Mouse (Mus musculus): ENCODE results near the gene Cstb. TPM values are rescaled to one million over a fixed set of nuclear protein-coding genes. Genes with fewer than 3 reads are reported as not detected.

The Cstb gene
- polyA plus RNA-seq, 1 experiment from 2014 or later: 116 TPM

- WGBS: 0% methylated on average over 35 of the region's 35 CpGs
- H3K4me2 ChIP-seq: peak within 1 kb of the TSS; percentile 100
- peaks cover 21% of the 10 kb centered on the region for H3K4me1 ChIP-seq
- H3K27ac ChIP-seq: no peak within 1 kb of the TSS
- no peaks in the 10 kb centered on the region for H3K27me3 ChIP-seq
- peak within 1 kb of the TSS; percentile 73 for H3K9ac ChIP-seq
- no peaks in the 10 kb centered on the region for H3K9me3 ChIP-seq (replicated peaks)
- no peaks in the 10 kb centered on the region for H3K36me3 ChIP-seq (ENCODE audit: poor library complexity, severe bottlenecking)
- peak; percentile 95 for ATAC-seq
- peak within 1 kb of the TSS; percentile 65 for H3K4me3 ChIP-seq
Measured at GRCm38 (mm10) chr10:78464792-78465207, 39.3 kb downstream of the Cstb start, which contains the start of gene Pdxk. TSS of gene Pdxk (minus strand) at chr10:78464975.

- Histone ChIP-seq H3K4me2 (peak overlapping the region; percentile 100; the same call in 1 of the 2 replicates), H3K9ac (no peak overlapping the region), H3K36me3 (ENCODE audit: poor library complexity, severe bottlenecking) (no peaks in the 10 kb centered on the region), H3K27ac (no peak overlapping the region), H3K4me3 (no peak overlapping the region), H3K9me3 (replicated peaks) (no peaks in the 10 kb centered on the region), H3K27me3 (no peaks in the 10 kb centered on the region), H3K4me1 (peaks cover 21% of the 10 kb centered on the region)
- ATAC-seq: no peak
- 74% methylated on average over 3 of the region's 3 CpGs for WGBS
Measured at GRCm38 (mm10) chr10:78465472-78465871, 40.0 kb downstream of the Cstb start.

DNA sequence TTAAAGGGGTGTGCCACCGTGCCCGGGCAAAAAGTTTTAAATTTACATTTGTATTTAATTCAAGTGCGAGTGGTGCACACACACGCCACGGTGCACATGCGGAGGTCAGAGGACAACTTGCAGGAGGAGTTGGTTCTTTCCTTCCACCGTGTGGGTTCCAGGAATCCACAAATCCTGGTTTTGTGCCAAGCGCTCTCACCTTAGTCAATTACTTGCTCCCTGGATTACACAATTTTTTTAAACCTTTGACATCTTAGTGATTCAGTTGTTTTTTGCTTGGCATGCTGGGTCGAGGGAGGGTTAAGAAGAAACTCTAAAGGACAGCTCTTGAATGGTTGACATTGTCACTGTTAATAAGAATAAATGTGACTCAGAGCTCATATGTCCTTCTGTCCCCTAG is 41.2 kb downstream of the Cstb start:
- H3K9me3 ChIP-seq (replicated peaks): no peaks in the 10 kb centered on the region
- peaks cover 27% of the 10 kb centered on the region for H3K4me1 ChIP-seq
- no peak overlapping the region for H3K27ac ChIP-seq
- 90% methylated on average over 9 of the region's 9 CpGs for WGBS
- H3K27me3 ChIP-seq: no peaks in the 10 kb centered on the region
- no peak overlapping the region for H3K4me2 ChIP-seq
- ATAC-seq: no peak
- no peaks in the 10 kb centered on the region for H3K36me3 ChIP-seq (ENCODE audit: poor library complexity, severe bottlenecking)
- H3K9ac ChIP-seq: no peak overlapping the region
- H3K4me3 ChIP-seq: no peak overlapping the region

- Histone ChIP-seq H3K27ac (no peak overlapping the region), H3K36me3 (ENCODE audit: poor library complexity, severe bottlenecking) (no peaks in the 10 kb centered on the region), H3K9ac (no peak overlapping the region), H3K4me1 (peaks cover 27% of the 10 kb centered on the region), H3K4me3 (no peak overlapping the region), H3K27me3 (no peaks in the 10 kb centered on the region), H3K4me2 (no peak overlapping the region), H3K9me3 (replicated peaks) (no peaks in the 10 kb centered on the region)
- 59% methylated on average over 2 of the region's 2 CpGs for WGBS
- no peak for ATAC-seq
Measured at GRCm38 (mm10) chr10:78467761-78468310, 42.4 kb downstream of the Cstb start.

- Histone ChIP-seq H3K4me1 (peaks cover 6% of the 10 kb centered on the region; the same call in 1 of the 2 replicates), H3K4me2 (peak overlapping the region; percentile 33), H3K27me3 (peaks cover 4% of the 10 kb centered on the region; the same call in 1 of the 2 replicates), H3K27ac (no peak overlapping the region), H3K4me3 (no peak overlapping the region), H3K36me3 (ENCODE audit: poor library complexity, severe bottlenecking) (no peaks in the 10 kb centered on the region), H3K9ac (no peak overlapping the region; the same call in 1 of the 2 replicates), H3K9me3 (replicated peaks) (no peaks in the 10 kb centered on the region)
- no peak for ATAC-seq
- 28% methylated on average over 15 of the region's 15 CpGs for WGBS
Measured at GRCm38 (mm10) chr10:78470582-78471313, 45.3 kb downstream of the Cstb start.

DNA sequence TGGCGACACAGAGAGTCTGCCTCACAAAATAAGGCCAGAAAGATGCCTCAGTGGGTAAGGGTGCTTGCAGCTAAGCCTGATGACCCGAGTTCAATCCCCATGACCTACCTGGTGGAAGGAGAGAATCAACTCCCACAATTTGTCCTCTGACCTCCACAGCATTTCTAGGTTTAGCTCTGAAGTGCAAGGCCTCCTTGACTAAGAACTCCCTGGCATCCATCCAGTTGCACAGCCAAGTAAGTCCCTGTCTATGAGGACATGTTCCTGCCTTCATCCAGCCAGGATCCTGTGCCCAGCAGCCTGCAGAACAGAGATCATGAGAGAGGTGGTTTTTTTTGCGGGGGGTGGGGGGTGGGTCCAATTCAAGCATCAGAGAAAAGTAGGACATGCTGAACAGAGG is 46.6 kb downstream of the Cstb start:
- Histone ChIP-seq H3K4me3 (no peak overlapping the region), H3K9ac (no peak overlapping the region), H3K36me3 (ENCODE audit: poor library complexity, severe bottlenecking) (no peaks in the 10 kb centered on the region), H3K4me2 (no peak overlapping the region), H3K27ac (no peak overlapping the region), H3K4me1 (peaks cover 6% of the 10 kb centered on the region; the same call in 1 of the 2 replicates), H3K9me3 (replicated peaks) (no peaks in the 10 kb centered on the region), H3K27me3 (peaks cover 4% of the 10 kb centered on the region; the same call in 1 of the 2 replicates)
- ATAC-seq: no peak
- 71% methylated on average over 3 of the region's 3 CpGs for WGBS

DNA sequence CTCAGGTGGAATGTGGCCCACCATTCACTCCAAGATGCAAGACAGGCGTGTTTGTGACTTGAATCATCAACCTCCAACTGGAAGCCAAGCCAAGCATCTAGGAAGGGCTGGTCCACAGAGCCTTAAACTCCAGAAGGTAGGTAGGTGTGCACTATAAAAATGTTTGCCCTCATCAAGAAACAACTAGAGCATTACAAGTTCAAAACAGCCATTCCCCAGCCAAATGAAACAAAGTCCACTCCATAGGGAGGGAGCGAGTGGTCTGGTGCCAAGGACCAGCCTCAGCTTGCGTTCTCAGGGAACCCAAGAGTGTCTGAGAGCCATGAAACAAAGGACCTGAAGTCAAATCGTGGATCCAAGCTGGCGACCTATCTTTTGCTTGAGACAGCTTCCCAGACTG is 48.0 kb downstream of the Cstb start:
- 71% methylated on average over 5 of the region's 5 CpGs for WGBS

DNA sequence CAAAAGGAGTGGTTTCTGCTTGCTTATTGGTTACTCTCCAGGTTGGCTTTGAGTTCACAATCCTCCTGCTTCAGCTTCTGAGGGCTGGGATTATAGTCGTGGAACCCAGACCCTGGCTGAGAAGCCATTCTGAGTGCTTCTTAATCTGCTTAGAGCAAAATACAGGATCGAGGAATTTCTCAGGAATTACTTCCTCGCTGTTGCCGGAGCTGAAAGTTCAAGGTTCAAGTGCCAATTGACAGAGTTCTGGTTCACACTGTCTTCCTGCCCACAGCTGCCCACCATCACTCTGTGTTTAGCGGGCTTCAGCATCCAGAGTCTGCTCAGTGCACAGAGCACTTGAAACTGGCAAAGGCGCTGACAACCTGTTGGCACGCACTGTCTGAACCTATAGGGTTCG is 49.3 kb downstream of the Cstb start:
- H3K9ac ChIP-seq: no peak overlapping the region
- ATAC-seq: no peak
- peaks cover 4% of the 10 kb centered on the region; the same call in 1 of the 2 replicates for H3K27me3 ChIP-seq
- H3K4me2 ChIP-seq: no peak overlapping the region
- H3K27ac ChIP-seq: no peak overlapping the region
- 69% methylated on average over 8 of the region's 8 CpGs for WGBS
- peaks cover 6% of the 10 kb centered on the region; the same call in 1 of the 2 replicates for H3K4me1 ChIP-seq
- no peaks in the 10 kb centered on the region for H3K9me3 ChIP-seq (replicated peaks)
- no peaks in the 10 kb centered on the region for H3K36me3 ChIP-seq (ENCODE audit: poor library complexity, severe bottlenecking)
- no peak overlapping the region for H3K4me3 ChIP-seq

More for the DNA sequence above, 48.0 kb downstream of the Cstb start:
- Histone ChIP-seq H3K9ac (no peak overlapping the region), H3K4me1 (peaks cover 6% of the 10 kb centered on the region; the same call in 1 of the 2 replicates), H3K27me3 (peaks cover 4% of the 10 kb centered on the region; the same call in 1 of the 2 replicates), H3K4me3 (no peak overlapping the region), H3K9me3 (replicated peaks) (no peaks in the 10 kb centered on the region), H3K27ac (no peak overlapping the region), H3K4me2 (no peak overlapping the region), H3K36me3 (ENCODE audit: poor library complexity, severe bottlenecking) (no peaks in the 10 kb centered on the region)
- no peak for ATAC-seq

DNA sequence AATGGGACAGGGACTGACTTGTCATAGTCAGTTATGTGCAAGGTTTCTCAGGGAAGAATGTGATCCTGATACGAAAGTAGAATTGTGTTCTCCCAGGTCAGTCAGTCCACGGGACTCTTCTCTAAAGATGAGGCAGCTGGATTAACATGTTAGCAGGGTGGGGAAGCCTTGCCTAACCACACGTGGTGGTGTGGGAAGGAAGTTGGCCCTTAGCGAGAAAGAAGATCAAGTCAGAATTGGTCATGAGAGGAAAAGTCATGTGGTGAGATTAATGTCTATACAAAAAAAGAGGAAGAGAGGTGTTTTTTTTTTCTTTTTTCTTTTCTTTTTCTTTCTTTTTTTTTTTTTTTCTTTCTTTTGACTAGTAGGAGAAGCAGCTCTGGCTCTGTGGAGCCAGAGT is 51.4 kb downstream of the Cstb start:
- Histone ChIP-seq H3K4me3 (no peak overlapping the region), H3K36me3 (ENCODE audit: poor library complexity, severe bottlenecking) (no peaks in the 10 kb centered on the region), H3K27me3 (peaks cover 6% of the 10 kb centered on the region; the same call in 1 of the 2 replicates), H3K4me2 (no peak overlapping the region), H3K27ac (no peak overlapping the region), H3K9me3 (replicated peaks) (no peaks in the 10 kb centered on the region), H3K9ac (no peak overlapping the region), H3K4me1 (peaks cover 5% of the 10 kb centered on the region)
- 76% methylated on average over 4 of the region's 4 CpGs for WGBS
- no peak for ATAC-seq

Small RNA genes lying within 50 kb of the gene (microRNA-seq; reads per million reads assigned to microRNA genes)
- gene Mir6410: not detected
- gene Mir6907: 0.80 reads per million
- not detected for gene Mir6908

Other genes with a start within 250 kb of the Cstb start
- 19.1 and 23.0 TPM in 2 replicates for gene Pwp2, start 240.5 kb upstream of the Cstb start, polyA plus RNA-seq (2015; fragmentation: Nextera tagmentation; extraction: Ambion mirVana)
- 16.8 and 18.9 TPM in 2 replicates for gene Trappc10, start 181.0 kb upstream of the Cstb start, polyA plus RNA-seq (2015; fragmentation: Nextera tagmentation; extraction: Ambion mirVana)
- 45.9 and 50.0 TPM in 2 replicates for gene Agpat3, start 73.2 kb upstream of the Cstb start, polyA plus RNA-seq (2015; fragmentation: Nextera tagmentation; extraction: Ambion mirVana)
- gene Rrp1, start 12.6 kb upstream of the Cstb start, polyA plus RNA-seq (2015; fragmentation: Nextera tagmentation; extraction: Ambion mirVana): 354 and 366 TPM in 2 replicates
- gene Pdxk, start 39.3 kb downstream of the Cstb start, polyA plus RNA-seq (2015; fragmentation: Nextera tagmentation; extraction: Ambion mirVana): 7.3 and 10.1 TPM in 2 replicates
- gene Olfr1358, start 91.8 kb downstream of the Cstb start, polyA plus RNA-seq (2015; fragmentation: Nextera tagmentation; extraction: Ambion mirVana): not detected in 2 replicates
- gene Ilvbl, start 148.7 kb downstream of the Cstb start, polyA plus RNA-seq (2015; fragmentation: Nextera tagmentation; extraction: Ambion mirVana): 31.5 and 42.4 TPM in 2 replicates
- gene Syde1, start 166.3 kb downstream of the Cstb start, polyA plus RNA-seq (2015; fragmentation: Nextera tagmentation; extraction: Ambion mirVana): 4.6 and 5.2 TPM in 2 replicates
- gene Olfr1357, start 192.4 kb downstream of the Cstb start, polyA plus RNA-seq (2015; fragmentation: Nextera tagmentation; extraction: Ambion mirVana): not detected in 2 replicates

Data from forebrain, embryonic 13.5 days (tissue).